ENCODE assay signal across 8 mouse cellular contexts in the genomic region with DNA sequence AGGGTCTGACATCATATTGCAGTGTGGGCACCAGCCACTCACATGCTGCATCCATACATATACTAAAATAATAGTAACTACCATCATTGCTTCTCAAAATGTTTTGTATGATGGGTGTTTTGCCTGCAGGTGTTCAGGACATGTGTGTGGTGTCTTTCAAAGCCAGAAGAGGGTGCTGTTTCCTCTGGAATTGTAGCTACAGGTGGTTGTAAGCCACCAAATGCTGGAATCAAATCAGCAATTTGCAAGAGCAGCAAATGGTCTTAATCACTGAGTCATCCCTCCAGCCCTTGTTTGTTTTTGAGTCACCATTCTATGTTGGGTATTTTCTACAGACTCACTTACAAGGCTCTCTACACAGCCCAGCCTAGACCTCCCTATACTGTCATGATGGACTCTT. TPM values are rescaled to one million over a fixed set of nuclear protein-coding genes. Genes with fewer than 3 reads are reported as not detected.
DNase-seq lines count a peak whose midpoint lies in the region; ATAC-seq and TF ChIP-seq lines count a peak whose summit lies in the region.

No protein-coding gene starts in this region.

- H3K27ac ChIP-seq in kidney, embryonic 14.5 days (ENCODE audit: low read depth, low read length), result no peak overlapping the region
- no peak overlapping the region for H3K27ac ChIP-seq in MEL (ENCODE audit: control insufficient read depth, low read depth, low read length)
- H3K27ac ChIP-seq in cortical plate, adult 2 months (ENCODE audit: insufficient read depth, low read length), result no peak overlapping the region
- H3K27ac ChIP-seq in cerebellum, adult 2 months (ENCODE audit: insufficient read depth, low read length), result no peak overlapping the region

- TF ChIP-seq POLR2A in MEL (IDR thresholded peaks at IDR 0.05; ENCODE audit: control insufficient read depth in 1 of 2, insufficient read depth in 1 of 2, low read depth in 1 of 2, low read length in 2 of 2, poor library complexity in 1 of 2), result no peak
- TF ChIP-seq POLR2A in cortical plate, adult 2 months (IDR thresholded peaks at IDR 0.05; ENCODE audit: extremely low read depth, insufficient read depth, low read length), result no peak
- TF ChIP-seq POLR2A in cerebellum, adult 2 months (IDR thresholded peaks at IDR 0.05; ENCODE audit: borderline replicate concordance, insufficient read depth, low read length), result no peak

- peaks cover 19% of the 10 kb centered on the region for H3K36me3 ChIP-seq in kidney, embryonic 14.5 days (ENCODE audit: control insufficient read depth, insufficient read depth, low read length)
- peaks cover 12 to 13% of the 10 kb centered on the region in 2 experiments for H3K36me3 ChIP-seq in MEL (ENCODE audit: control insufficient read depth in 1 of 2, insufficient read depth in 2 of 2, low read length in 2 of 2)

- ATAC-seq in kidney, embryonic 14.5 days (ENCODE audit: low FRiP score, low TSS enrichment), result no peak

- no peak overlapping the region for H3K4me3 ChIP-seq in kidney, embryonic 14.5 days (ENCODE audit: low read length)
- no peak overlapping the region for H3K4me3 ChIP-seq in MEL (ENCODE audit: control insufficient read depth in 1 of 2, insufficient read depth in 1 of 2, low read depth in 2 of 2, low read length in 2 of 2)
- no peak overlapping the region for H3K4me3 ChIP-seq in cortical plate, adult 2 months (ENCODE audit: insufficient read depth, low read length)
- H3K4me3 ChIP-seq in cerebellum, adult 2 months (replicated peaks; ENCODE audit: insufficient read depth, low read depth, low read length), result no peak overlapping the region

- TF ChIP-seq CTCF in MEL (IDR thresholded peaks at IDR 0.05 in 2 of 3, conservative IDR thresholded peaks at IDR 0.05 in 1 of 3; ENCODE audit: control insufficient read depth in 1 of 3, insufficient read depth in 1 of 3, low read depth in 2 of 3, low read length in 3 of 3, poor library complexity in 1 of 3, severe bottlenecking in 1 of 3), result peak in 2 of 3 experiments; percentile 66 to 82
- peak; percentile 20; the same call in 1 of the 2 replicates for TF ChIP-seq CTCF in cortical plate, adult 2 months (IDR thresholded peaks at IDR 0.05; ENCODE audit: extremely low read depth, insufficient read depth, low read length)
- no peak for TF ChIP-seq CTCF in cerebellum, adult 2 months (IDR thresholded peaks at IDR 0.05; ENCODE audit: borderline replicate concordance, insufficient read depth, low read depth, low read length)

- TF ChIP-seq RAD21 in MEL (IDR thresholded peaks at IDR 0.05; ENCODE audit: low read depth, low read length), result peak; percentile 96

- peak in 1 of 2 experiments; percentile 38; a peak in 1 of 4 replicates for TF ChIP-seq EP300 in MEL (IDR thresholded peaks at IDR 0.05; ENCODE audit: low read depth in 1 of 2, low read length in 2 of 2)

- peaks cover 10% of the 10 kb centered on the region; the same call in 1 of the 2 replicates for H3K4me1 ChIP-seq in kidney, embryonic 14.5 days (ENCODE audit: control insufficient read depth, insufficient read depth, low read length)
- peaks cover 6 to 17% of the 10 kb centered on the region in 2 experiments for H3K4me1 ChIP-seq in MEL (ENCODE audit: control insufficient read depth in 1 of 2, insufficient read depth in 2 of 2, low read length in 2 of 2)
- peaks cover 9% of the 10 kb centered on the region for H3K4me1 ChIP-seq in cortical plate, adult 2 months (ENCODE audit: control insufficient read depth, insufficient read depth, low read length)
- peaks cover 7% of the 10 kb centered on the region; the same call in 1 of the 2 replicates for H3K4me1 ChIP-seq in cerebellum, adult 2 months (ENCODE audit: control insufficient read depth, insufficient read depth, low read length)

- peak; percentile 45 for DNase-seq in kidney, adult 11 months
- peak; percentile 92 for DNase-seq in MEL (ENCODE audit: low read depth, low spot score)
- peak; percentile 64 for DNase-seq in lung, postnatal 10 days
- DNase-seq in ovary, postnatal 10 days (ENCODE audit: low spot score), result no peak
- DNase-seq in cerebellum, adult 2 months, result no peak
- no peak for DNase-seq in left cerebral cortex, postnatal 36 days (ENCODE audit: low spot score in 2 of 2)

- H3K27me3 ChIP-seq in kidney, embryonic 14.5 days (ENCODE audit: control insufficient read depth, insufficient read depth, low read length), result no peaks in the 10 kb centered on the region
- H3K27me3 ChIP-seq in MEL (ENCODE audit: control insufficient read depth in 1 of 2, insufficient read depth in 2 of 2, low read length in 2 of 2), result peaks cover 0 to under 1% of the 10 kb centered on the region in 2 experiments; a peak in 3 of 4 replicates
- H3K27me3 ChIP-seq in cerebellum, adult 2 months (ENCODE audit: control insufficient read depth, insufficient read depth, low read length), result no peaks in the 10 kb centered on the region

- H3K9ac ChIP-seq in kidney, embryonic 14.5 days (ENCODE audit: low read depth, low read length), result no peak overlapping the region
- H3K9ac ChIP-seq in MEL (ENCODE audit: control insufficient read depth, low read depth, low read length, poor library complexity, severe bottlenecking), result no peak overlapping the region

- intact Hi-C loops in left cerebral cortex, postnatal 36 days (cut with DNase I), result no loop called here

- H3K9me3 ChIP-seq in kidney, embryonic 14.5 days (ENCODE audit: control insufficient read depth, low read length), result no peaks in the 10 kb centered on the region
- no peaks in the 10 kb centered on the region for H3K9me3 ChIP-seq in MEL (replicated peaks; ENCODE audit: insufficient read depth, low read length)

- no peak overlapping the region for H3K4me2 ChIP-seq in kidney, embryonic 14.5 days (replicated peaks; ENCODE audit: low read depth, low read length)

- peaks cover 18% of the 10 kb centered on the region for H3K79me2 ChIP-seq in MEL (ENCODE audit: control insufficient read depth, insufficient read depth, low read length, poor library complexity)

TF ChIP-seq in MEL, 35 proteins besides CTCF, POLR2A, EP300 and RAD21 (continues in another document):
- TF ChIP-seq MEF2A (IDR thresholded peaks at IDR 0.05; ENCODE audit: extremely low read depth, insufficient replicate concordance, low read depth, low read length, poor library complexity, severe bottlenecking) (no peak), POLR2AphosphoS5 (IDR thresholded peaks at IDR 0.05; ENCODE audit: borderline replicate concordance, low read depth, low read length) (no peak), ZNF384 (IDR thresholded peaks at IDR 0.05; ENCODE audit: low read depth, low read length) (peak; percentile 20; the same call in 1 of the 2 replicates), ZC3H11A (IDR thresholded peaks at IDR 0.05; ENCODE audit: low read depth, low read length) (peak; percentile 93), MYB (IDR thresholded peaks at IDR 0.05; ENCODE audit: low read depth, low read length) (no peak), MAFK (IDR thresholded peaks at IDR 0.05; ENCODE audit: borderline replicate concordance, low read depth, low read length) (0 out of 2 replicates have a peak, but pooled peaks have one; percentile 67), SIN3A (IDR thresholded peaks at IDR 0.05; ENCODE audit: low read length) (peak; percentile 75), ETS1 (IDR thresholded peaks at IDR 0.05; ENCODE audit: low read depth, low read length) (peak; percentile 44; the same call in 1 of the 2 replicates), GABPA (IDR thresholded peaks at IDR 0.05; ENCODE audit: low read depth, low read length) (no peak), JUND (IDR thresholded peaks at IDR 0.05; ENCODE audit: low read depth, low read length) (peak; percentile 45; the same call in 1 of the 2 replicates), CHD1 (IDR thresholded peaks at IDR 0.05; ENCODE audit: low read depth, low read length) (no peak), E2F4 (IDR thresholded peaks at IDR 0.05; ENCODE audit: borderline replicate concordance, low read depth, low read length) (no peak), TBP (IDR thresholded peaks at IDR 0.05; ENCODE audit: low read depth, low read length) (no peak), ELF1 (IDR thresholded peaks at IDR 0.05; ENCODE audit: low read depth, low read length) (no peak), ZMIZ1 (IDR thresholded peaks at IDR 0.05; ENCODE audit: low read depth, low read length) (no peak), NRF1 (IDR thresholded peaks at IDR 0.05; ENCODE audit: insufficient read depth, low read depth, low read length, poor library complexity, severe bottlenecking) (no peak), TCF12 (IDR thresholded peaks at IDR 0.05; ENCODE audit: low read depth, low read length) (peak; percentile 35; the same call in 1 of the 2 replicates), NELFE (IDR thresholded peaks at IDR 0.05; ENCODE audit: low read depth, low read length) (no peak), USF2 (IDR thresholded peaks at IDR 0.05; ENCODE audit: borderline replicate concordance in 1 of 2, insufficient read depth in 1 of 2, low read depth in 1 of 2, low read length in 2 of 2) (no peak)

RNA-seq across cellular contexts. Expression of a gene that starts 1.8 kb away (rescaled TPM):
- polyA plus RNA-seq in kidney, embryonic 14.5 days (2014; fragmentation: Nextera tagmentation; extraction: Ambion mirVana), result 355 and 392 TPM in 2 replicates
- 890 and 977 TPM in 2 replicates for total RNA-seq in MEL (2012; rRNA removed)
- 100 to 1,000 TPM; 826 to 964 TPM for polyA plus RNA-seq in MEL (2012; ENCODE audit: insufficient read depth in 1 of 2, insufficient read length in 2 of 2, low read depth in 1 of 2, low replicate concordance in 2 of 2, missing spikeins in 1 of 2)
- polyA plus RNA-seq in cortical plate, adult 2 months (2012; rRNA removed), result 257 TPM in 2 replicates
- polyA plus RNA-seq in cerebellum, adult 2 months (2012; rRNA removed), result 298 and 301 TPM in 2 replicates
- 100 to 1,000 TPM; 267 TPM for total RNA-seq in left cerebral cortex, postnatal 36 days (2021)

RNA-seq across cellular contexts. Expression of a gene that starts 44.3 kb away (rescaled TPM):
- 35.6 and 40.0 TPM in 2 replicates for polyA plus RNA-seq in kidney, embryonic 14.5 days (2014; fragmentation: Nextera tagmentation; extraction: Ambion mirVana)
- total RNA-seq in MEL (2012; rRNA removed), result 109 and 179 TPM in 2 replicates
- polyA plus RNA-seq in MEL (2012; ENCODE audit: insufficient read depth in 1 of 2, insufficient read length in 2 of 2, low read depth in 1 of 2, low replicate concordance in 2 of 2, missing spikeins in 1 of 2), result 100 to 1,000 TPM in 1 of 2 experiments, not detected in 1; 365 TPM
- polyA plus RNA-seq in cortical plate, adult 2 months (2012; rRNA removed), result 17.0 and 18.7 TPM in 2 replicates
- polyA plus RNA-seq in cerebellum, adult 2 months (2012; rRNA removed), result 12.5 and 15.4 TPM in 2 replicates
- total RNA-seq in left cerebral cortex, postnatal 36 days (2021), result 10 to 100 TPM in 1 of 2 experiments, 1 to 10 TPM in 1; 9.7 to 10.0 TPM

RNA-seq across cellular contexts. Expression of a gene that starts 51.2 kb away (rescaled TPM):
- polyA plus RNA-seq in kidney, embryonic 14.5 days (2014; fragmentation: Nextera tagmentation; extraction: Ambion mirVana), result 19.7 and 24.4 TPM in 2 replicates
- total RNA-seq in MEL (2012; rRNA removed), result 10.6 and 12.9 TPM in 2 replicates
- polyA plus RNA-seq in MEL (2012; ENCODE audit: insufficient read depth in 1 of 2, insufficient read length in 2 of 2, low read depth in 1 of 2, low replicate concordance in 2 of 2, missing spikeins in 1 of 2), result 10 to 100 TPM in 1 of 2 experiments, not detected in 1; 31.6 TPM
- 38.1 and 40.0 TPM in 2 replicates for polyA plus RNA-seq in cortical plate, adult 2 months (2012; rRNA removed)
- polyA plus RNA-seq in cerebellum, adult 2 months (2012; rRNA removed), result 45.3 and 46.2 TPM in 2 replicates
- 10 to 100 TPM; 48.9 to 69.1 TPM for total RNA-seq in left cerebral cortex, postnatal 36 days (2021)

Comparison
In these comparisons a context has a peak if more than half of its experiments do, and no peak if none do; other contexts are left out.
1. DNase-seq: peak in kidney, adult 11 months (single experiment), MEL (single experiment) and lung, postnatal 10 days (single experiment); none in ovary, postnatal 10 days (single experiment), cerebellum, adult 2 months (0 of 2) and left cerebral cortex, postnatal 36 days (0 of 2).